Mouse (Mus musculus) limb, embryonic 10.5 days (tissue): Measurements from ENCODE around the gene Utrn. TPM values are rescaled to one million over a fixed set of nuclear protein-coding genes. Genes with fewer than 3 reads are reported as not detected.

Source experiments
- DNase-seq: peaks from one replicate; pipeline ENCODE4 v3.0.0-alpha.2; 2017; ENCODE audit warnings: low spot score
- H3K27ac ChIP-seq: fragments of 300-500 bp; sonication (generic); 2 replicates; pipeline ENCODE4 v1.5.1; 2016; ENCODE audit warnings: mild to moderate bottlenecking
- H3K27me3 ChIP-seq: fragments of 300-500 bp; sonication (generic); 2 replicates; pipeline ENCODE4 v1.6.1; 2016; ENCODE audit warnings: low read depth, mild to moderate bottlenecking; ENCODE audit not compliant: poor library complexity, severe bottlenecking
- H3K36me3 ChIP-seq: fragments of 300-500 bp; sonication (generic); 2 replicates; pipeline ENCODE4 v1.6.1; 2016; ENCODE audit warnings: mild to moderate bottlenecking, moderate library complexity
- H3K4me1 ChIP-seq: fragments of 300-500 bp; sonication (generic); 2 replicates; pipeline ENCODE4 v1.6.1; 2016
- H3K4me3 ChIP-seq: fragments of 300-500 bp; sonication (generic); 2 replicates; pipeline ENCODE4 v1.5.1; 2016; ENCODE audit warnings: mild to moderate bottlenecking, moderate library complexity
- H3K9me3 ChIP-seq: fragments of 300-500 bp; sonication (generic); replicated peaks from 2 replicates; pipeline ENCODE4 v1.6.1; 2016; ENCODE audit warnings: mild to moderate bottlenecking
- WGBS: fragments of 180-500 bp; shearing (Covaris S2); methylation state at CpG from one replicate; pipeline ENCODE4 v1.1.7; 2016; 5-methylcytosine and 5-hydroxymethylcytosine counted together
- polyA plus RNA-seq: library from polyadenylated mRNA; unstranded; fragments of >200 nt; fragmentation: Nextera tagmentation; extraction: Ambion mirVana; gene quantifications from 2 replicates; pipeline ENCODE4 v1.2.1, GENCODE M21; 2016

Gene Utrn
- polyA plus RNA-seq, 1 experiment from 2014 or later: 49.0 TPM

DNA sequence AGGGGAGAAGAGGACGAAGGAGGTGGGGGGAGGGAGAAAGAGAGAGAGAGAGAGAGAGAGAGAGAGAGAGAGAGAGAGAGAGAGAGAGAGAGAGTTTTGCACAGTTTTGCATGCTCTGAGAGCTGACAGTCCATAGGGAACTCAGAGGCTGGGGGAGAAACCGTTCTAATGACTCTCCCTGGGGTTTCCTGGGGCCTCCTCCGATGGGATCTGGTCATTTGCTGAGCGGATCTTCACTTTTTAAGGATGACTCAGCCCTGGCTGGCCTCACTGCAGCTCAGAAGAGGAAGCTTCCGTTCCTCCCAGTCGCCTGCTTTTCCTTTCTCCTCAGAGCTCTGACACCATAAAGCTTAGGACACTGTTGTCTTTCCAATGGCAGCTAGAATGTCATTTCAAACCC lies 295.6 kb downstream of the Utrn start:
- Histone ChIP-seq H3K9me3 (no peaks in the 10 kb centered on the region), H3K27ac (no peak overlapping the region), H3K36me3 (no peaks in the 10 kb centered on the region), H3K4me3 (no peak overlapping the region), H3K27me3 (no peaks in the 10 kb centered on the region), H3K4me1 (peaks cover 6% of the 10 kb centered on the region)
- DNase-seq: no peak
- 10% methylated on average over 6 of the region's 6 CpGs for WGBS

DNA sequence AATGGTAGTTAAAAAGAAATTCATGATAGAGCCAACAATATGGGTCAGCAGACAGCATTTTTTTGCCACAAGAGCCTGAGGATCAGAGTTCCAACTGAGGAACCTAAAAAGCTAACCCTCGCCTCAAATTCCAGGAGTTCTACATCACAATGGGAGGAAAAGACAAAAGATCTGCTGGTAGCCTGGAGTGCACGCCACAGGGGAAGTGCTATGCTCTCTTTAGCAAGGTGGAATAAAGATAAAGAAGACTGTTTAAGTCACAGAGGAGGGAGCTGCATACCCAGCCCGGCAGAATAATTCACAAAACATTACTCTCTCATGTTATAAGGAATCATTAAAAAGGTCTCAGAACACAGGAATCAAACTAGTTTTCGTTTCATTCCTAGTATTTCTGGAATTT lies 296.4 kb downstream of the Utrn start:
- H3K9me3 ChIP-seq: no peaks in the 10 kb centered on the region
- H3K27ac ChIP-seq: no peak overlapping the region
- peaks cover 6% of the 10 kb centered on the region for H3K4me1 ChIP-seq
- H3K4me3 ChIP-seq: no peak overlapping the region
- no peak for DNase-seq
- H3K36me3 ChIP-seq: no peaks in the 10 kb centered on the region
- no peaks in the 10 kb centered on the region for H3K27me3 ChIP-seq
- 42% methylated on average over 4 of the region's 4 CpGs for WGBS

DNA sequence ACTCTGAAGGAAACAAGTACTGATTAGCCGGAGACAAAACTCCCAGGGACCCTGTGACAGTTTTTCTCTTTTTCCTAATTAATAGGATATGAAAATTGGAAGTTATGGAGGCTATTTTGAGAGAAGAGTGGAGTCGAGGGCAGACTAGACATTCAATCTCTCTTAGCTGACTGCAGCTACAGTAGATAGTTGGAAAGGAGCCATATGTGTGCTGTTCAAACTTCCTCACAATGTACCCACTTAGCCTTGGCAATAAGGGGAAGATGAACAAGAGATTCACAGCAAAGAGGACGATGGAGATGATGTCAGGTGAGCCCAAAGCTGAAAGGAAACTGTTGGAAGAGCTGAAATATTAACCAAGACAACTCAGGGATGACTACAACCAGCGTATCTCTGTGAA lies 304.7 kb downstream of the Utrn start:
- Histone ChIP-seq H3K36me3 (no peaks in the 10 kb centered on the region), H3K4me1 (0 out of 2 replicates have a peak, but pooled peaks cover 8% of the 10 kb centered on the region), H3K27me3 (no peaks in the 10 kb centered on the region), H3K9me3 (no peaks in the 10 kb centered on the region), H3K4me3 (no peak overlapping the region), H3K27ac (no peak overlapping the region)
- DNase-seq: no peak
- WGBS: 83% methylated on average over 4 of the region's 4 CpGs

DNA sequence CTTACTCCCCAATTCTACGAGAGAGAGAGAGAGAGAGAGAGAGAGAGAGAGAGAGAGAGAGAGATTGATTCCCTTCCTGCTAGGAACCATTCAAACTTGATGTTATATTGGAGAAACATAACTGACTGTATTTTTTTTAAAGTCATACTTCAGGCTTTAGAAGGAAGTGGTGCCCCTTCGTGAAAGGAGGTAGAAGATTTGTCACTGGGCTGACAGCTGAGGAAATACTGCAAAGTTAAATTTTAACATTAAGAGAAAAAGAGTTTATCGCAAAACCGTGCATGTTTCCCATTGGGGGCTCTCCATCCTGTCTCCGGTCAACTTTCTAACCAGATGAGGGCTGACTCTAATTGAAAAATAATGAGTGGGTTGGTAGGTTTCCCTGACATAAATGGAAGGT lies 310.4 kb downstream of the Utrn start:
- Histone ChIP-seq H3K4me1 (peaks cover 24% of the 10 kb centered on the region), H3K27me3 (no peaks in the 10 kb centered on the region), H3K9me3 (no peaks in the 10 kb centered on the region), H3K4me3 (no peak overlapping the region), H3K27ac (no peak overlapping the region), H3K36me3 (no peaks in the 10 kb centered on the region)
- 71% methylated on average over 5 of the region's 5 CpGs for WGBS
- no peak for DNase-seq

DNA sequence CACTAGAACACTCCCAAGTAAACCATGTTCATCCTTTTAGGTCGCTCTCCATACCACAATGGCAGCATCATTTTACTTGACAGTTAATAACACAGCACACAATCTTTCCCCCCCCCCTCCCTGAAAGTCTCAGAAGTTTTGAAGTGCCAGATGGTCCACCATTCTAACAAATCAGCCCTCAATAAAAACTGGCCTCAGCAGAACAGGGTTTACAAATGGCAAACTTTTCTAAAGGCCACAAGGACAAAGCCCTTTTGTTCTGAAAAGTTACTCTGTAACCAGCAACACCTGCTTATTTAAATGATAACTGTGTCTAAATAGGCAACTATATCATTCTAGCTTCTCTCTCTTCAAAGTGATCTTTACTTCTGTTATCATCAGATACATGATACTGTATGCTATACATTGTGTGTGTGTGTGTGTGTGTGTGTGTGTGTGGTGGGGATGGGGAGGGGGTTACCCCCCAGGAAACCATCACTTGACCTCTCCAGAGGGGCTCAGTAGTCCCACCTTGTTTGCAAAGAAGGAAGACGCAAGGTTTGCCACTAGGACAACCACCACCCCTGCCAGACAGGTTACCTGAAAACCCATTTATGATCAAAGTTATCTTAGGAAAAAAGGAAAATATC lies 315.0 kb downstream of the Utrn start:
- no peaks in the 10 kb centered on the region for H3K9me3 ChIP-seq
- WGBS: 54% methylated on average over 2 of the region's 2 CpGs
- no peaks in the 10 kb centered on the region for H3K27me3 ChIP-seq
- H3K27ac ChIP-seq: peak overlapping the region; percentile 72
- peaks cover 55% of the 10 kb centered on the region for H3K4me1 ChIP-seq
- no peak overlapping the region for H3K4me3 ChIP-seq
- no peaks in the 10 kb centered on the region for H3K36me3 ChIP-seq
- no peak for DNase-seq

DNA sequence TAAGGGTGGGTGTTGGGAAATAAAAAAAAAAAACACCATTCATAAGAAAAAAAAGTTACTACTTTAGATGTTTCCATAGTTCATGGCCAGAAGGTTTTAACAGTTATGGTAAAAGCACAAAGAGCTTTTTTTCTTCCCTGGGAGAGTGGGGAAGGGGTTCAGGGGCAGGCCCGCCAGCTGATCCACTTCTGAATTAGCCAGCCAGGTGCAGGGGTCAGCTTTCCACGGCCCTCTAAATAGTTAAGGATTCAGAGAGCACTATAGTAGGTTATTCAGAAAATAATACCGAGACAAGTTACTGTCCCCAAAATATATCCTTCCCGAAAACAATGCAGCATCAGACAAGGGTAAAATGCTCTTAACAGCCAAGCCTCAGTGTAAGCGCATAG lies 316.3 kb downstream of the Utrn start:
- Histone ChIP-seq H3K4me1 (peaks cover 63% of the 10 kb centered on the region), H3K9me3 (no peaks in the 10 kb centered on the region), H3K36me3 (no peaks in the 10 kb centered on the region), H3K27me3 (no peaks in the 10 kb centered on the region), H3K27ac (peak overlapping the region; percentile 79), H3K4me3 (no peak overlapping the region)
- 29% methylated on average over 5 of the region's 5 CpGs for WGBS
- peak; percentile 54 for DNase-seq

DNA sequence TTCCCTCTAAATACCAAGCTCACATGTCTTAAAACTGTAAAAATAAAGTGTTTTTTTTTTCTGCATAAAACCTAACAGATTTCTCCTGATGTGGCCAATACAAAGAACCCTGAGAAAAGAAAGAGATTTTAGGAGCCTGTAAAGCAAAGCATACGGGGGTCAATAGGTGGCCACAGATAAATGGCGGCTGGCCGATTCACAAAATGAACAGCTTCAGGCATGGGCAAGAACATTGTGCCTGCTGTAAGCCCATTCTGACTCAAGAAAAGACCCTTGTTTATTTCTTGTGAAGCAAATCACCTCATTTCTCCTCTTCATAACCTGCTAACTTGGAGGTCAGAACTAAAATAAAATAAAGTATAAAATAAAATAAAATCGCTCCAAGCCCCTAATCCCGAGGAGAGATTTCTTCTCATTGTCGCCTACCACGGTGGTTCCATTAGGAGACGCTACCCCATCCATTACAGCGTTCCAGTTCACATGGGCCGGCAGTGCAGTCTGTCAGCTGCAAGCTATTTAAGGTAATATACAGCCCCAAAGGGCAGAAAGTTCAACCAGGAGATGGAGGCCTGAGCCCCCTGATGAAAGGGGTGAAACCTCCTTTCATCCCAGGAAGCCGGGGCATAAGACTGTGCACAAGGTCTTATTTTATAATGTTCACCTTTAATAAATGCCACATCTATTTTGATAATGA lies 316.8 kb downstream of the Utrn start:
- Histone ChIP-seq H3K4me1 (peaks cover 67% of the 10 kb centered on the region), H3K36me3 (no peaks in the 10 kb centered on the region), H3K9me3 (no peaks in the 10 kb centered on the region), H3K27me3 (no peaks in the 10 kb centered on the region), H3K4me3 (peak overlapping the region; percentile 10; the same call in 1 of the 2 replicates), H3K27ac (peak overlapping the region; percentile 70)
- DNase-seq: peak; percentile 59
- 8% methylated on average over 11 of the region's 11 CpGs for WGBS

DNA sequence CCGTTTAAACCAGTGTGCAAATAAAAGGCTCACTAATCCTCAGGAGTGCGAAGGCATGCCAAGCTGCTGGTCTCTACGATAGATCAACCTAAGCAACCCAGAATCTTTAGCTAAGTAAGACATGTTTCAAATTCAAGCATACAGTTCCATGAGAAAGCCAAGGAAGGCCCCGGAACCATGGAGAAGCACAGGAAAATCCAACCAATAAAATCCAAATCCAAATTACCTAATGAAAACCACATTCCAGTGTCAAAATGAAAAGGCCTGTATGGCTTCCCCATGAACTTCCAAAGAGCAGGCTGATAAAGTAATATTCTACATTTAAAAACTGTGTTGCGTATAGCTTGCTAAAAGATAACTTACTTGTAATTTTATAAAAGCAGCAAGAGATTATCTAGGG lies 317.4 kb downstream of the Utrn start:
- no peaks in the 10 kb centered on the region for H3K27me3 ChIP-seq
- no peak overlapping the region for H3K4me3 ChIP-seq
- 53% methylated on average over 5 of the region's 5 CpGs for WGBS
- no peaks in the 10 kb centered on the region for H3K36me3 ChIP-seq
- peaks cover 73% of the 10 kb centered on the region for H3K4me1 ChIP-seq
- no peaks in the 10 kb centered on the region for H3K9me3 ChIP-seq
- H3K27ac ChIP-seq: peak overlapping the region; percentile 70
- DNase-seq: no peak

DNA sequence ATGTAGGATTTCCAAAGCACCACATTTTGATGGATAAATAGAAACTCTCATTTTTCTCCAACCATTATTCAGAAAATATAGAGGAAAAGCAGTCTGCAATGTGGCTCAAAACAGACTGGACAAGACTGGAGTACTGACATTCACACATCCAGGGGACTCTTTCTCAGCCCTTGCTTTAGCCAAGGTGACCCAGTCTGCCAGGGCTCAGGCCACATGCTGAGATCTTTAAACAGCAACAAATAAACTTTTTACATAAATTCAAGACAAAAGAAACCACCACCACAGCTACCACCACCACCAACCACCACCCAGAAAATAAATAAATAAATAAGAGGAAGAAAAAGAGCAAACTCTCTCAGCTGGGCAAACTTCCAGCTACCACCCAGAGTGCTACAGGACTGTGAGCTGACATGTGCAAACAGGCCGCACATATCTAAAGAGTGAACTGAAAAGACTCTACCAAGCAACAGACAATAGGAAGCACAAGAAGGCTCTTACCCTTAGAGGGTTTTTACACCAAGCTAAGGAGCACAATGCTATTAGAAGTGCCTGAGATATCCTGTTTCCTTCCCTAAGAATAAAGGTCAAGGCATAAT lies 319.1 kb downstream of the Utrn start:
- H3K27me3 ChIP-seq: no peaks in the 10 kb centered on the region
- H3K36me3 ChIP-seq: no peaks in the 10 kb centered on the region
- peaks cover 82% of the 10 kb centered on the region for H3K4me1 ChIP-seq
- no peak for DNase-seq
- WGBS: 61% methylated on average over 1 of the region's 1 CpGs
- 0 out of 2 replicates have a peak overlapping the region, but pooled peaks have one; percentile 0 for H3K27ac ChIP-seq
- no peaks in the 10 kb centered on the region for H3K9me3 ChIP-seq
- H3K4me3 ChIP-seq: no peak overlapping the region

DNA sequence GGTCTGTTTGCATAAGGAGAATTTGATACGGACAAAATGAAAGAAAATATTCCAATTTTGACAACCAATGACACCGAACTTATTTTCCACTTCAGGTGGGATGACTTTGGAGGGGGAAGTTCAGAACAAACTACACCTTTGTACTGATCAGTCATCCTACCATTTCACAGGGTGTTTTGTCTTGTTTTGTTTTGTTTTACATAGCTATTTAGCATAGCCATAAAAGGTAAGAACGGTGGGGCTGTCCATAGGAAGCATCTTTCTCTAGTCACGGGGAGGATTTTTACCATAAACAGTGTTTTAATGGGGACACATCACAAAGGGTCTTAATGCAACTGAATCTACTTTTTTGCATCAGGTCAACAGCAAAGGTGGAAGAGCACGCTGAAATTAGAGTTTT lies 319.9 kb downstream of the Utrn start:
- Histone ChIP-seq H3K4me3 (no peak overlapping the region), H3K4me1 (peaks cover 81% of the 10 kb centered on the region), H3K36me3 (no peaks in the 10 kb centered on the region), H3K9me3 (no peaks in the 10 kb centered on the region), H3K27me3 (no peaks in the 10 kb centered on the region), H3K27ac (no peak overlapping the region)
- WGBS: 26% methylated on average over 5 of the region's 5 CpGs
- no peak for DNase-seq

DNA sequence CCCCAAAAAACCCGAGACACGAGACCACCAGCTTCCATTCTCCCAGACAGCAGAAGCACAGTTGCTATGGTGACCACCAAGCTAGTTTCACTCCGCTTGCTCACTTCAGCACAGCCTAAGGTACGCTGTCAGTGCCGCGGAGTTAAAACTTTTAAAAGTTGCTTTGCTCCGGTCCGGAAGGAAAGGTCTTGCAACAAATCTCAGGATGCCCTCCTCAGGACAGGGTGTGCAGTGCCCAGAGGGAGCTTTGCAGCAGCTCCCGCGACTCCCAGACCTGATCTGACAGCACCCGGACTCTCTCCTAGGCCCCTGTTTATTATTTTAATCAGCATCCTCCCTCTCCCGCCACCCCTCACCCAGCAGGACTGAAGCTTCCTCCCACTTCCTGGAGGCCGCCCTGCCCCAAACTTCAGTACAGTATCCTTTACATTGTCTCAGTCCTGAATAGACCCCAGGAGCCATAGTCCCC lies 320.5 kb downstream of the Utrn start:
- H3K4me3 ChIP-seq: peak overlapping the region; percentile 52
- DNase-seq: peak; percentile 61
- WGBS: under 1% methylated on average over 13 of the region's 13 CpGs
- H3K4me1 ChIP-seq: peaks cover 74% of the 10 kb centered on the region
- H3K27me3 ChIP-seq: no peaks in the 10 kb centered on the region
- H3K27ac ChIP-seq: peak overlapping the region; percentile 86
- no peaks in the 10 kb centered on the region for H3K9me3 ChIP-seq
- no peaks in the 10 kb centered on the region for H3K36me3 ChIP-seq

DNA sequence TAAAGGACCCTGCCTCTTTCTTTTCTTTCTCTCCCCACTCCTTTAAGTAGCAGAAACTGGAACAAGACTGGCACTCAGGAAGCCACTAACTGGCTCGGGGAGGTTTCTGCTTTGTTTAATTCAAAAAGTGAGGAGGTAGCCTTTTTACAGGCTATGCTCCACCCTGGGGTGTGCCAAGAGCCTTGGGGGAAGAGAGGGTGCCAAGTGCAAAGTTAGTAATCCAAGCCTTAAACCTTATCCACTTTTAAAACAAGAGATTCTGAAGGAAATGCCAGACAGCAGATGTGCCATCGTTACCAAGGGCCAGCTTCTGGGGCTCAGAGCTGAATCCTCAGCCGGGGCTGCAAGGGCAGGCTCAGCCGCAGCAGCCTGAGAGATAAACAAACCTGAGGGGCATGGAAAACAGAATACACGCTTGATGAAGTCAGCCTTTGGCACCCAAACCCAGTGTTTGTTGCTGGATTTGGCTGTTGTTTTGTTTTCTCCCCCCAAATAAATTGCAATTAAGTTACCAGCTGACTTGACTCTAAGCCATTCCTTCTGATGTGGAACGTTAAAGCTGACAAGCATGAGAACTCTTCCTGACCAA lies 322.0 kb downstream of the Utrn start:
- peak overlapping the region; percentile 80 for H3K27ac ChIP-seq
- no peak for DNase-seq
- H3K9me3 ChIP-seq: no peaks in the 10 kb centered on the region
- H3K4me3 ChIP-seq: peak overlapping the region; percentile 52
- no peaks in the 10 kb centered on the region for H3K27me3 ChIP-seq
- 20% methylated on average over 6 of the region's 6 CpGs for WGBS
- peaks cover 60% of the 10 kb centered on the region for H3K4me1 ChIP-seq
- no peaks in the 10 kb centered on the region for H3K36me3 ChIP-seq

DNA sequence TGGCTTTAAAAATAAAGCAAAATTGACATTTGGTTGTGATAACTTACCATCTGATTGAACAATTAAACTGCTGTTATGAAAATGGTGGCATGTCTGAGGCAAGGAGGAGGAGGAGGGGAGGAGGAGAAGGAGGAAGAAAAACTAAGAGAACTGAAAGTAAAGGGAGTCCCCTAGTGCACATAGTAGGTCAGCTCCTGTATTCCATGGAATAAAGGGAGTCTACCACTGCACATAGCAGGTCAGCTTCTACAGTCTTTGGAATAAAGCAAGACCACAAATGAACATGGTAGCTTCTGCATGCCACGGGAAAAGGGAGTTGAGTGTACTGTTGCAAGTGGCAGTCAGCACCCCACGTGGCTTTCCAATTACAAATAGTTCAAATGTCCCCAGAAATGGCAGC lies 323.7 kb downstream of the Utrn start:
- H3K4me3 ChIP-seq: no peak overlapping the region
- WGBS: 72% methylated on average over 2 of the region's 2 CpGs

More for the DNA sequence above, 323.7 kb downstream of the Utrn start:
- no peaks in the 10 kb centered on the region for H3K27me3 ChIP-seq
- no peak for DNase-seq
- H3K27ac ChIP-seq: no peak overlapping the region
- H3K4me1 ChIP-seq: peaks cover 48% of the 10 kb centered on the region
- H3K36me3 ChIP-seq: no peaks in the 10 kb centered on the region
- no peaks in the 10 kb centered on the region for H3K9me3 ChIP-seq
